Mouse (Mus musculus) activated CD4-positive, CD25-positive, alpha-beta regulatory T cell, adult 4 months (primary cell): ENCODE results near the gene Oas1h. TPM values are rescaled to one million over a fixed set of nuclear protein-coding genes. Genes with fewer than 3 reads are reported as not detected.
"Not testable (repeated sequence)": the region's sequence is repeated elsewhere in the genome, so short reads cannot be mapped to it uniquely, and the experiment has no call there.

ENCODE experiments used
- ATAC-seq: one replicate; pipeline ENCODE4 v1.8.0; 2017
- polyA plus RNA-seq, 2 experiments: library from polyadenylated mRNA; unstranded; fragments of 100-300 nt; shearing (Covaris generic); gene quantifications; one replicate each; pipeline ENCODE4 v1.2.1; 2017

Oas1h gene
- polyA plus RNA-seq, 2 experiments from 2014 or later: not detected

GRCm38 (mm10) chr5:120887413-120887812 lies 26.2 kb downstream of the Oas1h start, which contains the start of gene Oas1g:
Gene Oas1g, minus strand, starts transcription at chr5:120887613.
- ATAC-seq: not testable (repeated sequence)

GRCm38 (mm10) chr5:120887831-120888230 lies 26.6 kb downstream of the Oas1h start:
- no peak for ATAC-seq

GRCm38 (mm10) chr5:120888294-120888815 lies 27.1 kb downstream of the Oas1h start:
- ATAC-seq: not testable (repeated sequence)

- no peak for ATAC-seq
Observed at GRCm38 (mm10) chr5:120890026-120890425, 28.8 kb downstream of the Oas1h start.

- ATAC-seq: no peak
Observed at GRCm38 (mm10) chr5:120890991-120891390, 29.8 kb downstream of the Oas1h start.

GRCm38 (mm10) chr5:120891566-120892242 lies 30.5 kb downstream of the Oas1h start:
- ATAC-seq: not testable (repeated sequence)

- ATAC-seq: no peak
Observed at GRCm38 (mm10) chr5:120892243-120892660, 31.0 kb downstream of the Oas1h start.

GRCm38 (mm10) chr5:120893866-120894265 lies 32.6 kb downstream of the Oas1h start:
- ATAC-seq: not testable (repeated sequence)

GRCm38 (mm10) chr5:120894692-120895091 lies 33.5 kb downstream of the Oas1h start:
- not testable (repeated sequence) for ATAC-seq

GRCm38 (mm10) chr5:120895231-120895900 lies 34.1 kb downstream of the Oas1h start:
- no peak for ATAC-seq

GRCm38 (mm10) chr5:120898307-120898706 lies 37.1 kb downstream of the Oas1h start:
- no peak for ATAC-seq

GRCm38 (mm10) chr5:120898726-120899125 lies 37.5 kb downstream of the Oas1h start:
- ATAC-seq: no peak

GRCm38 (mm10) chr5:120900666-120901065 lies 39.4 kb downstream of the Oas1h start:
- no peak for ATAC-seq

- ATAC-seq: no peak
Observed at GRCm38 (mm10) chr5:120902056-120902455, 40.8 kb downstream of the Oas1h start.

- not testable (repeated sequence) for ATAC-seq
Observed at GRCm38 (mm10) chr5:120906791-120907733, 45.8 kb downstream of the Oas1h start, which contains the start of gene Oas1a. Gene Oas1a, minus strand, starts transcription at chr5:120907521.

GRCm38 (mm10) chr5:120908196-120908920 lies 47.1 kb downstream of the Oas1h start:
- ATAC-seq: no peak

GRCm38 (mm10) chr5:120914204-120914603 lies 53.0 kb downstream of the Oas1h start, which contains the start of gene Oas1d:
Gene Oas1d, plus strand, starts transcription at chr5:120914536.
- not testable (repeated sequence) for ATAC-seq

- ATAC-seq: not testable (repeated sequence)
Observed at GRCm38 (mm10) chr5:120919156-120919935, 58.1 kb downstream of the Oas1h start.

GRCm38 (mm10) chr5:120920296-120920695 lies 59.1 kb downstream of the Oas1h start:
- no peak for ATAC-seq
